ENCODE assay signal across 8 mouse cellular contexts in genomic region chr17:22424636-22425354, GRCm38 (mm10). TPM values are rescaled to one million over a fixed set of nuclear protein-coding genes. Genes with fewer than 3 reads are reported as not detected.
DNase-seq lines count a peak whose midpoint lies in the region; ATAC-seq and TF ChIP-seq lines count a peak whose summit lies in the region.

No protein-coding gene starts in this region.

- H3ac ChIP-seq in myocyte (ENCODE audit: control insufficient read depth, insufficient read length) = no peak overlapping the region

- H3K9me3 ChIP-seq in heart, embryonic 12.5 days (replicated peaks) = no peaks in the 10 kb centered on the region
- H3K9me3 ChIP-seq in kidney, postnatal 0 days (replicated peaks; ENCODE audit: low read length) = no peaks in the 10 kb centered on the region

- H3K36me3 ChIP-seq in heart, embryonic 12.5 days = no peaks in the 10 kb centered on the region
- no peaks in the 10 kb centered on the region for H3K36me3 ChIP-seq in kidney, postnatal 0 days (ENCODE audit: insufficient read depth, low read length)
- H3K36me3 ChIP-seq in myocyte (ENCODE audit: control insufficient read depth, insufficient read depth) = no peaks in the 10 kb centered on the region

- peak overlapping the region; percentile 67 for H3K4me2 ChIP-seq in heart, embryonic 12.5 days
- peak overlapping the region; percentile 79 for H3K4me2 ChIP-seq in kidney, postnatal 0 days (ENCODE audit: low read length)
- H3K4me2 ChIP-seq in myocyte (ENCODE audit: low read depth) = peak overlapping the region; percentile 76

- no peak overlapping the region; the same call in 1 of the 2 replicates for H3K27ac ChIP-seq in heart, embryonic 12.5 days (ENCODE audit: poor library complexity, severe bottlenecking)
- H3K27ac ChIP-seq in kidney, postnatal 0 days = peak overlapping the region; percentile 79

- peak overlapping the region; percentile 64 for H3K4me3 ChIP-seq in heart, embryonic 12.5 days
- peak overlapping the region; percentile 53 for H3K4me3 ChIP-seq in kidney, postnatal 0 days (replicated peaks; ENCODE audit: low read depth, low read length)
- H3K4me3 ChIP-seq in myocyte = peak overlapping the region; percentile 59

- no peaks in the 10 kb centered on the region for H3K79me2 ChIP-seq in myocyte (ENCODE audit: control insufficient read depth, insufficient read depth)

- TF ChIP-seq CTCF in kidney, postnatal 0 days (IDR thresholded peaks at IDR 0.05; ENCODE audit: low read depth) = no peak

- H3K9ac ChIP-seq in heart, embryonic 12.5 days = peak overlapping the region; percentile 69
- H3K9ac ChIP-seq in kidney, postnatal 0 days (ENCODE audit: low read depth, low read length) = peak overlapping the region; percentile 63; the same call in 1 of the 2 replicates

- no peak for ATAC-seq in cerebellum, adult (ENCODE audit: insufficient number of reproducible peaks, low FRiP score, low TSS enrichment)
- ATAC-seq in heart, embryonic 12.5 days (ENCODE audit: insufficient number of reproducible peaks, low FRiP score) = no peak
- peak; percentile 21; the same call in 1 of the 2 replicates for ATAC-seq in kidney, postnatal 0 days (replicated peaks; ENCODE audit: low FRiP score, low read depth)

- WGBS in heart, embryonic 12.5 days = 4% methylated on average over 12 of the region's 12 CpGs
- 3% methylated on average over 12 of the region's 12 CpGs for WGBS in kidney, postnatal 0 days

- TF ChIP-seq POLR2A in myocyte (IDR thresholded peaks at IDR 0.05; ENCODE audit: insufficient read length, low read depth) = no peak

- no peaks in the 10 kb centered on the region for H3K27me3 ChIP-seq in heart, embryonic 12.5 days (replicated peaks)
- no peaks in the 10 kb centered on the region for H3K27me3 ChIP-seq in kidney, postnatal 0 days (ENCODE audit: insufficient read depth, low read length)
- no peaks in the 10 kb centered on the region for H3K27me3 ChIP-seq in myocyte (ENCODE audit: control insufficient read depth, insufficient read depth, insufficient read length)

- no peaks in the 10 kb centered on the region for H3K4me1 ChIP-seq in heart, embryonic 12.5 days (replicated peaks)
- H3K4me1 ChIP-seq in kidney, postnatal 0 days (replicated peaks; ENCODE audit: insufficient read depth, low read length) = no peaks in the 10 kb centered on the region; the same call in 1 of the 2 replicates

- DNase-seq in cerebellum, adult 11 months = peak; percentile 10
- peak; percentile 12 for DNase-seq in CD4-positive helper T cell, adult 2 months (ENCODE audit: low read depth, low spot score)
- peak; percentile 7 to 13 for DNase-seq in cerebellum, postnatal 36 days
- peak; percentile 38 for DNase-seq in kidney, postnatal 0 days (ENCODE audit: low spot score)
- no peak for DNase-seq in spleen, postnatal 10 days (ENCODE audit: low spot score in 2 of 2)

TF ChIP-seq in myocyte, 11 proteins besides CTCF, POLR2A, EP300 and RAD21:
- TF ChIP-seq MYOD1 (IDR thresholded peaks at IDR 0.05; ENCODE audit: control insufficient read depth in 1 of 3, insufficient read length in 2 of 3, low read depth in 2 of 3) (no peak), USF1 (IDR thresholded peaks at IDR 0.05; ENCODE audit: low read depth) (no peak), REST (IDR thresholded peaks at IDR 0.05; ENCODE audit: insufficient read depth, insufficient read length) (no peak), POLR2AphosphoS2 (IDR thresholded peaks at IDR 0.05; ENCODE audit: insufficient read length, low read depth) (no peak), MYOG (IDR thresholded peaks at IDR 0.05; ENCODE audit: control insufficient read depth in 1 of 3, insufficient read depth in 1 of 3, insufficient read length in 2 of 3, low read depth in 2 of 3) (no peak), TCF3 (IDR thresholded peaks at IDR 0.05; ENCODE audit: insufficient read length, low read depth) (no peak), TCF12 (IDR thresholded peaks at IDR 0.05; ENCODE audit: insufficient read depth, poor library complexity, severe bottlenecking) (no peak), SRF (IDR thresholded peaks at IDR 0.05; ENCODE audit: control insufficient read depth, insufficient read length, low read depth) (no peak), MAX (IDR thresholded peaks at IDR 0.05; ENCODE audit: low read depth) (no peak), E2F4 (IDR thresholded peaks at IDR 0.05; ENCODE audit: insufficient read depth) (no peak), CEBPB (IDR thresholded peaks at IDR 0.05; ENCODE audit: insufficient read depth, poor library complexity, severe bottlenecking) (no peak)

RNA-seq across cellular contexts. Expression of gene Zfp946, which starts 0.8 kb away (rescaled TPM):
- polyA plus RNA-seq in heart, embryonic 12.5 days (2016; fragmentation: Nextera tagmentation; extraction: Ambion mirVana) = 10.4 and 10.6 TPM in 2 replicates
- polyA plus RNA-seq in kidney, postnatal 0 days (2015; fragmentation: Nextera tagmentation; extraction: Ambion mirVana) = 11.6 and 11.8 TPM in 2 replicates
- 1.1 TPM for polyA plus RNA-seq in myocyte (2012; fragmentation: generic; extraction: Trizol)

Comparison
In these comparisons a context has a peak if more than half of its experiments do, and no peak if none do; other contexts are left out.
1. DNase-seq: peak in cerebellum, adult 11 months (single experiment), CD4-positive helper T cell, adult 2 months (single experiment), cerebellum, postnatal 36 days (2 of 2) and kidney, postnatal 0 days (single experiment); none in spleen, postnatal 10 days (0 of 2).
2. Peak in every context shown above with its lines, with median percentiles within 50 percentile points of each other: H3K4me2 ChIP-seq and H3K4me3 ChIP-seq.